Mouse (Mus musculus): ENCODE measurements around the gene Apc2.

- TF ChIP-seq MAX (IDR thresholded peaks at IDR 0.05; ENCODE audit: low read length) (no peak), EP300 (IDR thresholded peaks at IDR 0.05; ENCODE audit: low read length) (no peak), NELFE (IDR thresholded peaks at IDR 0.05; ENCODE audit: low read depth, low read length) (no peak), ZMIZ1 (IDR thresholded peaks at IDR 0.05; ENCODE audit: low read depth, low read length) (no peak), MXI1 (IDR thresholded peaks at IDR 0.05; ENCODE audit: low read depth, low read length) (no peak), CTCF (conservative IDR thresholded peaks at IDR 0.05 in 1 of 2, IDR thresholded peaks at IDR 0.05 in 1 of 2; ENCODE audit: low read depth in 2 of 2, low read length in 2 of 2) (no peak), CHD2 (IDR thresholded peaks at IDR 0.05; ENCODE audit: low read length) (no peak), MAFK (IDR thresholded peaks at IDR 0.05; ENCODE audit: insufficient replicate concordance, low read length) (no peak), USF1 (IDR thresholded peaks at IDR 0.05; ENCODE audit: low read depth, low read length) (no peak), POLR2A (IDR thresholded peaks at IDR 0.05; ENCODE audit: low read depth, low read length) (no peak), PAX5 (IDR thresholded peaks at IDR 0.05; ENCODE audit: low read length) (no peak), NRF1 (IDR thresholded peaks at IDR 0.05; ENCODE audit: low read depth, low read length) (no peak), ZKSCAN1 (IDR thresholded peaks at IDR 0.05; ENCODE audit: borderline replicate concordance, low read depth, low read length) (no peak), TBP (conservative IDR thresholded peaks at IDR 0.05; ENCODE audit: low read depth, low read length) (no peak)
Measured at GRCm38 (mm10) chr10:80345122-80345521, 49.3 kb downstream of the Apc2 start.
